Mouse (Mus musculus): ENCODE measurements around the gene Msh2.
A peak's percentile ranks its signal among the peaks of the same experiment; 100 is the strongest.

Msh2 gene

GRCm38 (mm10) chr17:87700101-87700500, 28.0 kb downstream of the Msh2 start:
- no peak for DNase-seq

DNA sequence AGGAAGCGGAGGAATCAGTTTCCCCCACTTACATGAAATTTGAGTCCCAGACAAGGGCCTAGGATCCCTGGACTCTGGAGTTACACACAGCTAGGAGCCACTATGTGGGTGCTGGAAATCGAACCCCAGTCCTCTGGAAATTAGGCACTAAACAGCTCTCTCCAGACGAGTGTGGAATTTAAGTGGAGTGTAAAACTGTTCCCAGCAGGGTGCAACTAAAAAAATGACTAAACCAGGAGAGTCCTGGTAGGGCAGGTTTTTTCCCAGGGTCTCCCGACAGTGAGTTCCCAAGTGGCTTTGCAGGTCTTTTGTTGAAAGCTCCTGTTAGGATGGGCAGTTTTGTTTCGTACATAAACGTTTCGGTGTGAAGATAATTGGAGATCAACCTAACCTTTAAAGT, 52.6 kb downstream of the Msh2 start:
- DNase-seq: no peak

DNA sequence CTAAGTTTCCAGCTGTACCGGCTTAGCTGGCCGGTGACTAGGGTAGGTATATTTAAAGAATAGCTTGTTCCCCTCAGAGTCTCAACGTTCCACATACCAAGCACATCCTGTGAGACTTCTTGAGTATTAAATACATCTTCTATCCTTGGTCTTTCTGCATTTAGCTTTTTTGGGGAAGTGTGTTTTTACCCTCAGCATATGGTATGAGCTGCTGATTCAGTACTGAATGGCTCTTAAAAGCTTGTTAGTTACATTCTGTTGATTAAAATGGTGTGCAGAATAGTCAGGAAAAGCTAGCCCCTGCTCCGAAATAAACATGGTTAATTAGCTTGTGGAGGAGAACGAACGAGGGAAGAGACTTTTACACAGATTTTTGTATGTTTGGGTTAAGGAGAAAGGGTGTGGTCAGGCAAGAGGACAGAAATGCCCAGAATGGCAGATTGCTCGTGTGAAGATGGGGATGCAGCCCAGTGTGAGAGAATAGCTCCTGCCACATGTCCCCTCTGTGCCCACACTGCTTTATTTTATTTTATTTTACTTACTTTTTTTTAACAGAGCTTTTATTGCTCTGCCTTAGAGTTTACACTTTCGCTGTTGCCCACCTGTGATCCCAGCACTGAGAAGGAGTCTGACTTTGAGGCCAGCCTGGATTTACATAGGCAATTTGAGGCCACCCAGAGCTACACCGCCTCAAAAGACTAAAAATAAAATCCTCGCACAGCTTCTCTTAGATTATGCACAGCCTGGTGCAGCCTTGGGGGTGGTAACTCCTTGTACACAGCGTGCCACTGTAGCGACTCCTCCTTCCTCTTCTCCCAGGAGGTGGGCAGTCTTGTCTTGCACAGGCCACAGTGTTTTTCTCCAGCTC, 54.6 kb downstream of the Msh2 start:
- no peak for DNase-seq

- no peak for DNase-seq
These were observed 59.8 kb downstream of the Msh2 start for GRCm38 (mm10) chr17:87731962-87732361.

GRCm38 (mm10) chr17:87734471-87734870, 62.3 kb downstream of the Msh2 start:
- DNase-seq: no peak

- no peak for DNase-seq
These were observed 65.0 kb downstream of the Msh2 start for GRCm38 (mm10) chr17:87737144-87737543.

DNA sequence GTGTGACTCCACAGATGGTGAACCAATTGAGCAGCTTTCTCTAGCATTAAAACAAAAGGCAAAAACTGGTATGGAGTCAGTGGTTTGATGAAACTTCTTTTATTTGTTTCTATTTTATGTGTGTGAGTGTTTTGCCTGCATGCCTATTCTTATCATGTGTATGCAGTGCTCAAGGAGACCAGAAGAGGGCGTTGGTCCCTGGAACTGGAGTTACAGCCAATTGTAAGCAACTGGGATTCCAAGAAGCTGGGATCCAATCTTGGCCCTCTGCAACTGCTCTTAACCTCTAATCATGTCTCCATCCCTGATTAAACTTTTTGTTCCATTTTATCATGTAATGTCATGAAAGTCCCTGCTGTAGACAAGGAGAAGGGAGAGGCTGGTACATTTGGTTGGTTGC, 67.7 kb downstream of the Msh2 start:
- DNase-seq: no peak

- DNase-seq: peak; percentile 86
These were observed 73.1 kb downstream of the Msh2 start for GRCm38 (mm10) chr17:87744985-87745925.

- DNase-seq: peak; percentile 80
These were observed 74.1 kb downstream of the Msh2 start for GRCm38 (mm10) chr17:87745926-87746888.

GRCm38 (mm10) chr17:87760315-87760714, 88.2 kb downstream of the Msh2 start:
- DNase-seq: peak; percentile 75

DNA sequence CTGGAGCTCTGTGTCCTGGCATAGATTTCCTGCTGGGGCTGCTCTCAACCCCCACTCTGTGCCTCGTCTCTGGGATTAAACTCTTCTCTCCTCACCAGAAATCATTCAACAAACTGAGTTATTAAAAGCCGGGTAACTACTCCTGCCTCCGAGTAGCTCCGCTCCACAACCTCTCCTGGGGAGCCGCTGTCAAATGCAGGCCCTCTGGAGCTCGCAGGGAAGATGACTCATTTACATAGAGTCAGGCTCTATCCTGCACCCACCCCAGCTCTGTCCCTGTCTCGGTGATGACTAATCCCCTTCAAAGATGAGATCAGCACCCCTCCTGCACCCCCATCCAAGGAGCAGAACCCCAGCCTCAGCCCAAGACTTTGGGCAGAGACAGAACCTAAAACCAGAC, 91.0 kb downstream of the Msh2 start:
- no peak for DNase-seq

DNA sequence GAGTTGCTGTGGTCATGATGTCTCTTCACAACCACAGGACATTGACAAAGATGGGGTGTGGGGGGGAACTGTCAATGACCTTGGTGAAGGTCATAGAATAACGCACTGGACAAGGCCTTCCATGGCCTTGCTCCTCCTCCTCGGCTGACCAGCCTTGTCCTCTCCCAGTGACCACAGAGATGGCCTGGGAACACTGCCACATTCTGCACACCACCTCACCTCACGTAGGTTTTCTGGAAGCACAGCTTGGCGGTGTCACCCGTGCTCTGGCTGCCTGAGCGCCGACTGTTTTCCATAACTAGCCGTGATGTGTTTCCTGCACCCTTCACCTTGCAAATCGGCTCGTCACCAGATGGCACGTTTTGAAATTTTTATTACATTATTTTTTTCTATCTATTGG, 92.9 kb downstream of the Msh2 start:
- peak; percentile 75 for DNase-seq

DNA sequence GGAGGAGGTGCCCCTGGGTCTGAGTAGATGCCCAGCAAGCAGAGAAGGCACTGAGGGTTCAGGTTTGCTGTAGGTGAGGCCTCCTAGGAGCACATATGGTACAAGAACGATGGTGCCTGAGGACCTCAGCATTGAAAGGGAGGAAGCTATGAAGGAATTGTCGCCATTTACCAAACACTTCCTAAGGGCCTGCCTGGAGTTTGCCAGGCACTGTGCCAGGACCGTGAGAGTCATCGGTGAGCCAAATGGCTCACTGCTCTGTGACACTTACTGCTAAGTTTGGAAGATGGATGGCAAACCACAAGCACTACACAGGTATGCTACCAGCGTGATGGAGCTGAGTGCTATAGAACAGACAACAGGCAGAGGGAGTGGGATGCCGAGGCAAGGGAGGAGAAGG, 94.8 kb downstream of the Msh2 start:
- DNase-seq: peak; percentile 61

GRCm38 (mm10) chr17:87770766-87771165, 98.6 kb downstream of the Msh2 start:
- peak; percentile 97 for DNase-seq

GRCm38 (mm10) chr17:87773175-87773574, 101.0 kb downstream of the Msh2 start:
- DNase-seq: no peak
